Mouse (Mus musculus) bone marrow, adult 2 months (tissue): Measurements from ENCODE around the gene Grm8. TPM values are rescaled to one million over a fixed set of nuclear protein-coding genes. Genes with fewer than 3 reads are reported as not detected.

Experiments
- H3K27ac ChIP-seq: fragments of 200-500 bp; 2 replicates; pipeline ENCODE4 v1.5.1; 2012; ENCODE audit warnings: low read depth, mild to moderate bottlenecking, control low read depth, inconsistent platforms, low read length; ENCODE audit not compliant: control insufficient read depth, poor library complexity, insufficient read depth
- H3K4me1 ChIP-seq: fragments of 200-500 bp; 2 replicates; pipeline ENCODE4 v1.6.1; 2011; ENCODE audit warnings: low read length; ENCODE audit not compliant: control insufficient read depth, insufficient read depth
- H3K4me3 ChIP-seq: fragments of 200-500 bp; replicated peaks from 2 replicates; pipeline ENCODE3; 2011; ENCODE audit warnings: mild to moderate bottlenecking, low read depth, low read length, control low read depth; ENCODE audit not compliant: control insufficient read depth
- CTCF ChIP-seq: fragments of 200-500 bp; IDR thresholded peaks from 2 replicates; pipeline ENCODE4 v1.5.1; 2011; ENCODE audit warnings: low read length, control low read depth; ENCODE audit not compliant: control insufficient read depth, insufficient read depth
- POLR2A ChIP-seq: fragments of 200-500 bp; IDR thresholded peaks from 2 replicates; pipeline ENCODE4 v1.6.1; 2011; ENCODE audit warnings: low read depth, mild to moderate bottlenecking, control low read depth, low read length, borderline replicate concordance; ENCODE audit not compliant: control insufficient read depth
- WGBS: fragments of 180-500 bp; shearing (Covaris S2); methylation state at CpG from one replicate; pipeline ENCODE4 v1.1.7; 2018; 5-methylcytosine and 5-hydroxymethylcytosine counted together
- polyA plus RNA-seq: library from polyadenylated mRNA; stranded (reverse); fragments of >200 nt; gene quantifications from 2 replicates; pipeline ENCODE4 v1.2.4, GENCODE M21; 2011; ENCODE audit warnings: low replicate concordance; ENCODE audit not compliant: missing spikeins, insufficient read depth, insufficient read length

Grm8 gene
- polyA plus RNA-seq, 1 experiment = 0.80 TPM

- WGBS = 82% methylated on average over 2 of the region's 2 CpGs
- Histone ChIP-seq H3K4me3 (no peak overlapping the region), H3K27ac (no peak overlapping the region), H3K4me1 (no peaks in the 10 kb centered on the region)
- TF ChIP-seq POLR2A (no peak), CTCF (no peak)
Measured at GRCm38 (mm10) chr6:27580485-27580884, 554.5 kb downstream of the Grm8 start.

- no peak overlapping the region for H3K27ac ChIP-seq
- no peak overlapping the region for H3K4me3 ChIP-seq
- WGBS = 72% methylated on average over 6 of the region's 6 CpGs
- no peaks in the 10 kb centered on the region for H3K4me1 ChIP-seq
- TF ChIP-seq CTCF = no peak
- no peak for TF ChIP-seq POLR2A
Measured at GRCm38 (mm10) chr6:27545516-27545915, 589.5 kb downstream of the Grm8 start.

GRCm38 (mm10) chr6:27517620-27518019 lies 617.4 kb downstream of the Grm8 start:
- Histone ChIP-seq H3K4me3 (no peak overlapping the region), H3K4me1 (no peaks in the 10 kb centered on the region), H3K27ac (no peak overlapping the region)
- no peak for TF ChIP-seq POLR2A
- TF ChIP-seq CTCF = no peak
- WGBS = 70% methylated on average over 1 of the region's 1 CpGs

GRCm38 (mm10) chr6:27460998-27461397 lies 674.0 kb downstream of the Grm8 start:
- Histone ChIP-seq H3K4me3 (no peak overlapping the region), H3K4me1 (no peaks in the 10 kb centered on the region), H3K27ac (no peak overlapping the region)
- 70% methylated on average over 5 of the region's 5 CpGs for WGBS
- TF ChIP-seq CTCF (no peak), POLR2A (no peak)

- Histone ChIP-seq H3K4me1 (no peaks in the 10 kb centered on the region), H3K27ac (no peak overlapping the region), H3K4me3 (no peak overlapping the region)
- WGBS = 83% methylated on average over 4 of the region's 4 CpGs
- TF ChIP-seq POLR2A (no peak), CTCF (no peak)
Measured at GRCm38 (mm10) chr6:27408473-27408872, 726.5 kb downstream of the Grm8 start.

- H3K4me3 ChIP-seq = no peak overlapping the region
- TF ChIP-seq CTCF (no peak), POLR2A (no peak)
- H3K4me1 ChIP-seq = no peaks in the 10 kb centered on the region
- H3K27ac ChIP-seq = no peak overlapping the region
Measured at GRCm38 (mm10) chr6:27372416-27372815, 762.6 kb downstream of the Grm8 start.

GRCm38 (mm10) chr6:27371095-27371494 lies 763.9 kb downstream of the Grm8 start:
- 75% methylated on average over 2 of the region's 2 CpGs for WGBS
- TF ChIP-seq CTCF (no peak), POLR2A (no peak)

GRCm38 (mm10) chr6:27363775-27364174 lies 771.2 kb downstream of the Grm8 start:
- Histone ChIP-seq H3K4me1 (no peaks in the 10 kb centered on the region), H3K27ac (no peak overlapping the region), H3K4me3 (no peak overlapping the region)
- no peak for TF ChIP-seq CTCF
- TF ChIP-seq POLR2A = no peak
- WGBS = 88% methylated on average over 8 of the region's 8 CpGs

More at GRCm38 (mm10) chr6:27371095-27371494, 763.9 kb downstream of the Grm8 start:
- Histone ChIP-seq H3K4me1 (no peaks in the 10 kb centered on the region), H3K27ac (no peak overlapping the region), H3K4me3 (no peak overlapping the region)

- Histone ChIP-seq H3K4me1 (no peaks in the 10 kb centered on the region), H3K4me3 (no peak overlapping the region), H3K27ac (no peak overlapping the region)
- TF ChIP-seq CTCF = no peak
- no peak for TF ChIP-seq POLR2A
Measured at GRCm38 (mm10) chr6:27360440-27360839, 774.5 kb downstream of the Grm8 start.
